Mouse (Mus musculus) ES-E14 (cell line): Measurements from ENCODE around the gene Anxa1.

Experiments used
- CHD2 ChIP-seq: IDR thresholded peaks from 2 replicates; pipeline ENCODE4 v1.6.1; 2014; ENCODE audit warnings: mild to moderate bottlenecking, low read depth, low read length, inconsistent platforms
- HCFC1 ChIP-seq: IDR thresholded peaks from 2 replicates; pipeline ENCODE4 v1.6.1; 2012; ENCODE audit warnings: low read length, inconsistent platforms, borderline replicate concordance; ENCODE audit not compliant: insufficient read depth
- MAFK ChIP-seq: IDR thresholded peaks from 2 replicates; pipeline ENCODE4 v1.6.1; 2014; ENCODE audit warnings: mild to moderate bottlenecking, low read depth, low read length, inconsistent platforms; ENCODE audit not compliant: insufficient read depth
- ZNF384 ChIP-seq: IDR thresholded peaks from 2 replicates; pipeline ENCODE4 v1.6.1; 2012; ENCODE audit warnings: low read depth, low read length, inconsistent platforms

DNA sequence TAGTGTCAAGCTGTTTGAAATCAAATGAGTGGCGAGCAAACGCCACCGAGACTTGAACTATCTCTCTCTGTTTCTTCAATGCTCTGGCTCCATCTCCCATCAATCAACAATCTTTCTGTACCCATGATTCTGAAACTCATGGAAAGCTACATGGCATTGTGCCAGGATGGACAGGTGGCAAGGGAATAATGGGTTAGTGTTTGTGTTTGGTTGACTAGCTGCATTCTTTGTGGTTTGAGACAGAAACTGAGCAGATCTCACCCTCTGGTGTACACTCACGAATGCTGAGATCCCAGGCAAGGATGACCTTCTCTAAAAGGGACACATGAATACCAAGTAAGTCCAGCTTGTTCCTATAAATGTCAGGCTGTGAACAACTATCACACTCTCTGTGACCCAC lies 14.3 kb upstream of the Anxa1 start:
- TF ChIP-seq HCFC1, result no peak
- no peak for TF ChIP-seq MAFK
- no peak for TF ChIP-seq CHD2
- no peak for TF ChIP-seq ZNF384
